Mouse (Mus musculus) intestine, postnatal 0 days (tissue): ENCODE data around the gene Fignl1. TPM values are rescaled to one million over a fixed set of nuclear protein-coding genes. Genes with fewer than 3 reads are reported as not detected.

Experiments
- ATAC-seq: fragments of 200-750 bp; cut with Nextera tagmentation; 2 replicates; pipeline ENCODE4 v1.8.0; 2017; ENCODE audit warnings: mild to moderate bottlenecking, moderate TSS enrichment, moderate library complexity
- H3K27ac ChIP-seq: fragments of 300-500 bp; sonication (generic); 2 replicates; pipeline ENCODE4 v1.5.1; 2014; ENCODE audit warnings: mild to moderate bottlenecking, low read depth, low read length, moderate library complexity
- H3K27me3 ChIP-seq: fragments of 300-500 bp; sonication (generic); replicated peaks from 2 replicates; pipeline ENCODE4 v1.6.1; 2014; ENCODE audit warnings: low read length, mixed read lengths; ENCODE audit not compliant: control insufficient read depth, insufficient read depth
- H3K36me3 ChIP-seq: fragments of 300-500 bp; sonication (generic); 2 replicates; pipeline ENCODE4 v1.6.1; 2014; ENCODE audit warnings: mild to moderate bottlenecking, moderate library complexity; ENCODE audit not compliant: control insufficient read depth, insufficient read depth
- H3K4me1 ChIP-seq: fragments of 300-500 bp; sonication (generic); replicated peaks from 2 replicates; pipeline ENCODE4 v1.6.1; 2014; ENCODE audit warnings: antibody characterized with exemption, low read length, mixed read lengths; ENCODE audit not compliant: control insufficient read depth, insufficient read depth
- H3K4me2 ChIP-seq: fragments of 300-500 bp; sonication (generic); replicated peaks from 2 replicates; pipeline ENCODE4 v1.6.1; 2014; ENCODE audit warnings: low read depth, mild to moderate bottlenecking, moderate library complexity
- H3K4me3 ChIP-seq: fragments of 300-500 bp; sonication (generic); 2 replicates; pipeline ENCODE4 v1.5.1; 2014; ENCODE audit warnings: low read depth, low read length
- H3K9ac ChIP-seq: fragments of 300-500 bp; sonication (generic); 2 replicates; pipeline ENCODE4 v1.6.1; 2014; ENCODE audit warnings: mild to moderate bottlenecking, low read depth, low read length
- H3K9me3 ChIP-seq: fragments of 300-500 bp; sonication (generic); 2 replicates; pipeline ENCODE4 v1.6.1; 2016; ENCODE audit warnings: mixed run types; ENCODE audit not compliant: control insufficient read depth
- CTCF ChIP-seq: sonication (generic); IDR thresholded peaks from 2 replicates; pipeline ENCODE4 v1.5.1; 2016; ENCODE audit warnings: low read depth, mild to moderate bottlenecking, control low read depth, antibody characterized with exemption, moderate library complexity
- WGBS: fragments of 180-500 bp; shearing (Covaris S2); extraction: QIAGEN DNeasy Blood & Tissue Kit; methylation state at CpG from one replicate; pipeline ENCODE4 v1.1.7; 2014; 5-methylcytosine and 5-hydroxymethylcytosine counted together
- polyA plus RNA-seq: library from polyadenylated mRNA; unstranded; fragments of >200 nt; fragmentation: Nextera tagmentation; extraction: Ambion mirVana; gene quantifications from 2 replicates; pipeline ENCODE4 v1.2.1, GENCODE M21; 2015

Gene Fignl1
- 8.1 and 8.3 TPM in 2 replicates for polyA plus RNA-seq

DNA sequence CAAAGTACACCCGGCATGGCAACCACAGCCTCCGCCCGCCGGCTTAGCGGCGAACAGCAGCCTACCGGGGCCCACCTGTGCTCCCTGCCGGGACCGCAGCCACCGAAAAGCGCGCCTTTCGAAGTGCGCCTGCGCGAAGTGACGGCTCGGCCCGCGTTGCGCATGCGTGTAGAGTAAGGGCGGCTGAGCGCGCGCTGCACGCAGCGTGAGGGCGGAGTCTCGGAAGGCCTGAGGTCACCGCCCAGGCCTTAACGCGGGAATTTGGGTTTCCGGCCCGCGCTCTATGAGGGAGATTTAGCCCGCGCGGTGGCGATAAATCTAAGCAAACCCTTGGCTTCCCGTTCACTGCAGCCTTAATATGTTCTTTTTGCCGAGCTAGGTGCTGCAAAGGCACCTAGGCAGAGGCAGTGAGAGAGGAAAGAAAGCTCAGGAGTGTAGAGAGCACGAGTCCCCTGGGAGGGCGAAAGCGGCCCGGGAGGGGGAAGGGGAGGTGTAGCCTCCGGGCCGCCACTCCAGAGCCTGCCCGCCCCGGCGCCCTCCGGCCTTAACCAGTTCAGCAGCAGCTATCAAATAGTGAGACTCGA is at the start of gene Fignl1:
Fignl1 (minus strand) TSS at position 143 of the 584 bp plus-strand sequence.
- H3K9ac ChIP-seq: peak within 1 kb of the TSS; percentile 75
- under 1% methylated on average over 53 of the region's 53 CpGs for WGBS

GRCm38 (mm10) chr11:11856959-11857358 is 48.2 kb upstream of the Fignl1 start:
- H3K27ac ChIP-seq: no peak overlapping the region
- WGBS: 90% methylated on average over 3 of the region's 3 CpGs
- no peaks in the 10 kb centered on the region for H3K9me3 ChIP-seq
- no peak overlapping the region for H3K9ac ChIP-seq
- 0 out of 2 replicates have a peak, but pooled peaks cover 4% of the 10 kb centered on the region for H3K36me3 ChIP-seq
- no peak for ATAC-seq
- no peak overlapping the region for H3K4me3 ChIP-seq
- no peak for TF ChIP-seq CTCF
- H3K4me1 ChIP-seq: no peaks in the 10 kb centered on the region
- H3K27me3 ChIP-seq: no peaks in the 10 kb centered on the region
- H3K4me2 ChIP-seq: no peak overlapping the region

More for the DNA sequence above, at the start of gene Fignl1:
- Histone ChIP-seq H3K4me2 (peak within 1 kb of the TSS; percentile 91), H3K27me3 (no peaks in the 10 kb centered on the region), H3K36me3 (no peaks in the 10 kb centered on the region; the same call in 1 of the 2 replicates), H3K27ac (peak within 1 kb of the TSS; percentile 88), H3K9me3 (no peaks in the 10 kb centered on the region), H3K4me3 (peak within 1 kb of the TSS; percentile 70), H3K4me1 (no peaks in the 10 kb centered on the region)
- peak; percentile 98 for ATAC-seq
- peak; percentile 46 for TF ChIP-seq CTCF

DNA sequence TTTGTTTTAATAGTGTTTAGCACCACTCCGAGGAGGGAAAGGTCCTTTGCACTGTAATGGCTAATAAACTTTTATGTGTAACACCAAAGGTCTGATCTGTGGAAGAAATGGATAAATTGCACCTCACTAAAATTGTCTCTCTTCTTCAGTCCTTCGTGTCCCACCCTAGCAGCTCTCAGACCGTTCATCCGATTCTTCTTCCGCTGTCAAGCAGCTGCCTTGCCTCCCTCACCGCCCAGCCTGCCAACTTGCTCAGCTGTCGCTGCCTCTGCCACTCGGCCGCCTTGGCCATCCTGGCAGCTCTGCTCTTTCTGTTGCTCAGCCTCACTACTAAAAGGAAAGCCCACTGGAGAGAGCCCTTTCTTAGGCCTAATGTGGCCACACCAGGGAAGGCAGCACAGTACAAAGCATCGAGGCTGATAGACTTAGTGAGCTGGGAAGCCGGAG is 46.9 kb upstream of the Fignl1 start:
- WGBS: 69% methylated on average over 11 of the region's 11 CpGs
- Histone ChIP-seq H3K4me3 (no peak overlapping the region), H3K9me3 (no peaks in the 10 kb centered on the region), H3K27me3 (no peaks in the 10 kb centered on the region), H3K9ac (no peak overlapping the region), H3K4me2 (no peak overlapping the region), H3K36me3 (0 out of 2 replicates have a peak, but pooled peaks cover 4% of the 10 kb centered on the region), H3K4me1 (no peaks in the 10 kb centered on the region), H3K27ac (no peak overlapping the region)
- TF ChIP-seq CTCF: no peak
- no peak for ATAC-seq

- H3K4me2 ChIP-seq: no peak overlapping the region
- H3K9me3 ChIP-seq: no peaks in the 10 kb centered on the region
- no peak for ATAC-seq
- 0 out of 2 replicates have a peak, but pooled peaks cover 4% of the 10 kb centered on the region for H3K36me3 ChIP-seq
- H3K27me3 ChIP-seq: no peaks in the 10 kb centered on the region
- WGBS: 51% methylated on average over 6 of the region's 6 CpGs
- no peak overlapping the region for H3K4me3 ChIP-seq
- no peaks in the 10 kb centered on the region for H3K4me1 ChIP-seq
- H3K27ac ChIP-seq: no peak overlapping the region
- TF ChIP-seq CTCF: no peak
- H3K9ac ChIP-seq: no peak overlapping the region
These were observed 46.4 kb upstream of the Fignl1 start for GRCm38 (mm10) chr11:11855061-11855672.

DNA sequence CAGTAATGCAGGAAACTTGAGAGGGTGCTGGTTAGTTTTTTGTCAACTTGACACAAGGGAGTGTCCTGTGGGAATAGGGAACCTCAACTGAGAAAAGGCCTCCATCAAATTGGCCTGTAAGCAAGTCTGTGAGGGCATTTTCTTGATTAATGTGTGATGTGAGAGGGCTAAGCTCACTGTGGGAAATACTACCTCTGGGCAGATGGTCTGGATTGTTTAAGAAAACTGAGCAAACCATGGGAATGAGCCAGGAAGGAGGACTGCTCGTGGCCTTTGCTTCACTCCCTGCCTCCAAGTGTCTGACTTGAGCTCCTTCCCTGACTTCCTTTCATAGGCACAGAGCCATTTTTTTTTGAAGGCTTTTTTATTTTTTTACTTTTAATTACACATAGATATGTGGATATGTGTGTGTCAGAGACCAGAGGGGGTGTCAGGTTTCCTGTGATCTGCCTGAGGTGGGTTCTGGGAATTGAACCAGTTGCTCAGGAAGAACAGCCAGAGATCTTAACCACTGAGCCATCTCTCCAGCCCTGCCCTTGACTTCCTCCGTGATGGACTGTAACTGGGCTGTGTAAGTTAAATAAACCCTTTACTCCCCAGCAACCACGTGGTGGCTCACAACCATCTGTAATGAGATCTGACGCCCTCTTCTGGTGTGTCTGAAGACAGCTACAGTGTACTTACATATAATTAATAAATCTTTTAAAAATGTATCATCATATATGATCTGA is 45.1 kb upstream of the Fignl1 start:
- Histone ChIP-seq H3K36me3 (0 out of 2 replicates have a peak, but pooled peaks cover 4% of the 10 kb centered on the region), H3K27ac (no peak overlapping the region), H3K4me2 (no peak overlapping the region), H3K9me3 (no peaks in the 10 kb centered on the region), H3K9ac (no peak overlapping the region), H3K4me3 (no peak overlapping the region), H3K4me1 (no peaks in the 10 kb centered on the region), H3K27me3 (no peaks in the 10 kb centered on the region)
- TF ChIP-seq CTCF: no peak
- WGBS: 36% methylated on average over 4 of the region's 4 CpGs
- no peak for ATAC-seq

DNA sequence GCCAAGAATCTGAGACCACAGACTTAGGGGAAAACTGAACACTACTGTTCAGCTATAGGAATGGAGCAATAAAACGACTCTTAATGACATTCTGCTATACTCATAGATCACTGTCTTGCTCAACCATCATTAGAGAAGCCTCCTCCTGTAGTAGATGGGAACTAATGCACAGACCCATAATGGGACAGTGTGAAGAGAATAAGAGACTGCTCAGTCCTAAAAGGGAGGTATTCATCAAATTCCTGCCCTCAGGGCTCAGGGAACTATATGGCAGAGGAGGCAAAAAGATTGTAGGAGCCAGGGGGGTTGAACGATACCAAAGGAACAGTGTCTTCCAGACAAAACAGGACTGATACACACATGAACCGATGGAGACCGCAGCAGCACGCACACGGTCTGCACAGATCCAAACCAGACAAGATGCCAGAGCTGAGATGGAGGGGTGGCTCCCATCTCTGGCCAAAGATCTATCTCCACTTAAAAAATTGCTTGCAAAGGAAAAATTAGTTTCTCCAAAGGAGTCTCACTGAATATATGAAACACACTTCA is 43.3 kb upstream of the Fignl1 start:
- Histone ChIP-seq H3K27ac (no peak overlapping the region), H3K27me3 (no peaks in the 10 kb centered on the region), H3K36me3 (peaks cover 4% of the 10 kb centered on the region; the same call in 1 of the 2 replicates), H3K4me3 (no peak overlapping the region), H3K4me2 (no peak overlapping the region), H3K9ac (no peak overlapping the region), H3K9me3 (no peaks in the 10 kb centered on the region), H3K4me1 (no peaks in the 10 kb centered on the region)
- WGBS: 78% methylated on average over 6 of the region's 6 CpGs
- no peak for TF ChIP-seq CTCF
- no peak for ATAC-seq
